Comparison of ENCODE assay signal across 7 mouse cellular contexts in genomic region chr11:83019561-83020519, GRCm38 (mm10). TPM values are rescaled to one million over a fixed set of nuclear protein-coding genes. Genes with fewer than 3 reads are reported as not detected.
DNase-seq lines count a peak whose midpoint lies in the region; ATAC-seq and TF ChIP-seq lines count a peak whose summit lies in the region.
"Not testable (repeated sequence)": the region's sequence is repeated elsewhere in the genome, so short reads cannot be mapped to it uniquely, and the experiment has no call there.

No protein-coding gene starts in this region.

- not testable (repeated sequence) for H3K27me3 ChIP-seq in C2C12 (ENCODE audit: control insufficient read depth, insufficient read depth, insufficient read length); heart, adult 2 months (ENCODE audit: control insufficient read depth, insufficient read depth, low read length); liver, embryonic 14.5 days (ENCODE audit: control insufficient read depth, insufficient read depth, low read length); splenic B cell, adult 2 months (ENCODE audit: control insufficient read depth, insufficient read depth, low read length, poor library complexity, severe bottlenecking)

- H3K9me3 ChIP-seq in liver, embryonic 14.5 days (ENCODE audit: control insufficient read depth, low read length): not testable (repeated sequence)

- peak overlapping the region; percentile 46 for H3K9ac ChIP-seq in heart, adult 2 months (ENCODE audit: low read depth, low read length)
- H3K9ac ChIP-seq in liver, embryonic 14.5 days (replicated peaks): not testable (repeated sequence)

- not testable (repeated sequence) for TF ChIP-seq CTCF in C2C12 (IDR thresholded peaks at IDR 0.05; ENCODE audit: control insufficient read depth, insufficient read depth, insufficient read length); heart, adult 2 months (IDR thresholded peaks at IDR 0.05); liver, embryonic 14.5 days (IDR thresholded peaks at IDR 0.05; ENCODE audit: low read depth)

- H3K4me2 ChIP-seq in liver, embryonic 14.5 days (ENCODE audit: low read depth): peak overlapping the region; percentile 15

- not testable (repeated sequence) for TF ChIP-seq EP300 in heart, adult 2 months (IDR thresholded peaks at IDR 0.05; ENCODE audit: insufficient read depth, low read depth, low read length); liver, embryonic 14.5 days (IDR thresholded peaks at IDR 0.05; ENCODE audit: low read depth)

- not testable (repeated sequence) for H3K4me1 ChIP-seq in heart, adult 2 months (ENCODE audit: control insufficient read depth, insufficient read depth, low read length); liver, embryonic 14.5 days (replicated peaks; ENCODE audit: control insufficient read depth in 2 of 2, insufficient read depth in 2 of 2, low read length in 1 of 2)

- WGBS in heart, adult 2 months: 61% methylated on average over 18 of the region's 18 CpGs
- WGBS in liver, embryonic 14.5 days (ENCODE audit: insufficient replicate concordance): 60% methylated on average over 18 of the region's 18 CpGs

- ATAC-seq in activated CD4-positive, CD25-positive, alpha-beta regulatory T cell, adult 4 months: peak; percentile 40
- not testable (repeated sequence) for ATAC-seq in liver, embryonic 14.5 days (ENCODE audit: insufficient read depth)
- peak; percentile 56; the same call in 1 of the 2 replicates for ATAC-seq in megakaryocyte progenitor cell, adult 5-6 weeks (replicated peaks; ENCODE audit: poor library complexity)

- H3K4me3 ChIP-seq in C2C12 (ENCODE audit: insufficient read depth, poor library complexity, severe bottlenecking): peak overlapping the region; percentile 6
- peak overlapping the region; percentile 13; the same call in 1 of the 2 replicates for H3K4me3 ChIP-seq in heart, adult 2 months
- not testable (repeated sequence) for H3K4me3 ChIP-seq in liver, embryonic 14.5 days (ENCODE audit: insufficient read depth in 1 of 2, low read depth in 2 of 2, low read length in 2 of 2)

- DNase-seq in heart, adult 2 months: peak; percentile 4 to 28
- peak; percentile 54 for DNase-seq in induced T-regulatory cell, adult 2 months (ENCODE audit: low read depth)
- peak in 1 of 3 experiments; percentile 7 for DNase-seq in liver, embryonic 14.5 days (ENCODE audit: low read depth in 3 of 3, low spot score in 3 of 3)
- peak; percentile 49 for DNase-seq in splenic B cell, adult 2 months (ENCODE audit: low read depth, low spot score)

- intact Hi-C loops in heart, adult 2 months (cut with DNase I): loop anchor here (2.0 kb wide), 1 partner anchor 59 kb away; no protein-coding TSS in a partner anchor

- not testable (repeated sequence) for H3ac ChIP-seq in C2C12 (ENCODE audit: control insufficient read depth, insufficient read length, low read depth)

- H3K79me3 ChIP-seq in C2C12 (ENCODE audit: low read depth): not testable (repeated sequence)

- H3K36me3 ChIP-seq in C2C12 (ENCODE audit: control insufficient read depth, insufficient read depth); heart, adult 2 months (ENCODE audit: control insufficient read depth, insufficient read depth, low read length); liver, embryonic 14.5 days (replicated peaks; ENCODE audit: control insufficient read depth, insufficient read depth, low read depth); splenic B cell, adult 2 months (ENCODE audit: control insufficient read depth, insufficient read depth, low read length, poor library complexity, severe bottlenecking): not testable (repeated sequence)

- H3K79me2 ChIP-seq in C2C12 (ENCODE audit: control insufficient read depth, insufficient read depth); heart, adult 2 months (replicated peaks; ENCODE audit: control insufficient read depth, insufficient read depth, low read length): not testable (repeated sequence)

- TF ChIP-seq POLR2A in heart, adult 2 months (IDR thresholded peaks at IDR 0.05; ENCODE audit: insufficient read depth, low read depth, low read length): not testable (repeated sequence)

- peak overlapping the region; percentile 43 for H3K27ac ChIP-seq in heart, adult 2 months
- not testable (repeated sequence) for H3K27ac ChIP-seq in liver, embryonic 14.5 days

RNA-seq across cellular contexts. Expression of gene Slfn8, which starts 0.8 kb away (rescaled TPM):
- not detected for polyA plus RNA-seq in C2C12 (2012; fragmentation: generic; extraction: Trizol)
- polyA plus RNA-seq in activated CD4-positive, CD25-positive, alpha-beta regulatory T cell, adult 4 months (2017; shearing (Covaris generic)): 10 to 100 TPM; 61.2 to 85.7 TPM
- under 1 TPM; 0.47 to 0.91 TPM for total RNA-seq in heart, adult 2 months (2021)
- polyA plus RNA-seq in heart, adult 2 months (2012; rRNA removed): 0.51 and 0.82 TPM in 2 replicates
- 0.09 and 0.18 TPM in 2 replicates for polyA plus RNA-seq in liver, embryonic 14.5 days (2012; rRNA removed)
- polyA plus RNA-seq in liver, embryonic 14.5 days (2014; fragmentation: Nextera tagmentation; extraction: Ambion mirVana): 0.22 and 0.37 TPM in 2 replicates
- total RNA-seq in megakaryocyte progenitor cell, adult 5-6 weeks (2015): 8.6 and 10.9 TPM in 2 replicates
- 7.7 and 13.3 TPM in 2 replicates for total RNA-seq in megakaryocyte progenitor cell, adult 5-6 weeks (2017)

RNA-seq across cellular contexts. Expression of gene Slfn9, which starts 28.2 kb away (rescaled TPM):
- polyA plus RNA-seq in C2C12 (2012; fragmentation: generic; extraction: Trizol): 0.94 TPM
- 10 to 100 TPM; 16.2 to 24.2 TPM for polyA plus RNA-seq in activated CD4-positive, CD25-positive, alpha-beta regulatory T cell, adult 4 months (2017; shearing (Covaris generic))
- total RNA-seq in heart, adult 2 months (2021): under 1 TPM; 0.82 to 0.99 TPM
- 0.20 and 0.53 TPM in 2 replicates for polyA plus RNA-seq in heart, adult 2 months (2012; rRNA removed)
- 1.8 and 3.8 TPM in 2 replicates for polyA plus RNA-seq in liver, embryonic 14.5 days (2012; rRNA removed)
- polyA plus RNA-seq in liver, embryonic 14.5 days (2014; fragmentation: Nextera tagmentation; extraction: Ambion mirVana): 5.6 and 5.7 TPM in 2 replicates
- 33.4 and 33.6 TPM in 2 replicates for total RNA-seq in megakaryocyte progenitor cell, adult 5-6 weeks (2015)
- total RNA-seq in megakaryocyte progenitor cell, adult 5-6 weeks (2017): 33.1 and 41.3 TPM in 2 replicates

RNA-seq across cellular contexts. Expression of gene Slfn2, which starts 45.1 kb away (rescaled TPM):
- 0.27 TPM for polyA plus RNA-seq in C2C12 (2012; fragmentation: generic; extraction: Trizol)
- 100 to 1,000 TPM; 893 to 932 TPM for polyA plus RNA-seq in activated CD4-positive, CD25-positive, alpha-beta regulatory T cell, adult 4 months (2017; shearing (Covaris generic))
- total RNA-seq in heart, adult 2 months (2021): 1 to 10 TPM; 3.4 to 4.3 TPM
- 3.8 and 4.8 TPM in 2 replicates for polyA plus RNA-seq in heart, adult 2 months (2012; rRNA removed)
- 2.4 and 3.6 TPM in 2 replicates for polyA plus RNA-seq in liver, embryonic 14.5 days (2012; rRNA removed)
- 7.4 and 8.8 TPM in 2 replicates for polyA plus RNA-seq in liver, embryonic 14.5 days (2014; fragmentation: Nextera tagmentation; extraction: Ambion mirVana)
- total RNA-seq in megakaryocyte progenitor cell, adult 5-6 weeks (2015): 13.3 and 20.8 TPM in 2 replicates
- 38.8 and 50.9 TPM in 2 replicates for total RNA-seq in megakaryocyte progenitor cell, adult 5-6 weeks (2017)

Comparison
In these comparisons a context has a peak if more than half of its experiments do, and no peak if none do; other contexts are left out.
1. RNA of gene Slfn8, which starts 0.8 kb away (polyA plus RNA-seq): 61.2 to 85.7 TPM in activated CD4-positive, CD25-positive, alpha-beta regulatory T cell, adult 4 months; 0.51 to 0.82 TPM in heart, adult 2 months, 0.09 to 0.37 TPM in liver, embryonic 14.5 days and not detected in C2C12 (single experiment); every median in the first group is over 10 times any median in the second.
2. RNA of gene Slfn2, which starts 45.1 kb away (polyA plus RNA-seq): 893 to 932 TPM in activated CD4-positive, CD25-positive, alpha-beta regulatory T cell, adult 4 months; 2.4 to 8.8 TPM in liver, embryonic 14.5 days, 3.8 to 4.8 TPM in heart, adult 2 months and 0.27 TPM in C2C12 (single experiment); every median in the first group is over 10 times any median in the second.